Mouse (Mus musculus): ENCODE measurements around the gene Myh15. TPM values are rescaled to one million over a fixed set of nuclear protein-coding genes. Genes with fewer than 3 reads are reported as not detected.
A peak's percentile ranks its signal among the peaks of the same experiment; 100 is the strongest.

The Myh15 gene
- total RNA-seq (2017) = not detected in 2 replicates

DNA sequence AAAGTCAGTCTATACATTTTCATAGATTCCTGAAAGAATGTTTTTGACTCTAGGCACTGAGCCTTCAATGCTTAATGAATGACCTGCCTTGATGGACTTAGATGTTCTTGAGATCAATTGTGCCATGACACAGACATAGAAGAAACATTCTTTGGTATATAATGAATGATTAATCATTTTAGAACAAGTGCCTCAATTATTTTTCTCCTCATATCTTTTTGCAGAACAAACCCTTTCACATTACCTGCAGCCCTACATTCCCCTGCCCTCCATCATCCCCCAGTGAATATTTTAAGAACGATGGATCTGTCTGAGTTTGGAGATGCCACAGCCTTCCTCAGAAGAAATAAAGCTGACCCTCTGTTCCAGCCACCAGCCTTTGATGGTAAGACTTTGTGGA is at the start of gene Myh15:
TSS of gene Myh15 (plus strand) at position 301 of the 400 bp plus-strand sequence.
- ATAC-seq (ENCODE audit: extremely low read depth, insufficient number of reproducible peaks, low FRiP score, poor library complexity, severe bottlenecking) = no peak

DNA sequence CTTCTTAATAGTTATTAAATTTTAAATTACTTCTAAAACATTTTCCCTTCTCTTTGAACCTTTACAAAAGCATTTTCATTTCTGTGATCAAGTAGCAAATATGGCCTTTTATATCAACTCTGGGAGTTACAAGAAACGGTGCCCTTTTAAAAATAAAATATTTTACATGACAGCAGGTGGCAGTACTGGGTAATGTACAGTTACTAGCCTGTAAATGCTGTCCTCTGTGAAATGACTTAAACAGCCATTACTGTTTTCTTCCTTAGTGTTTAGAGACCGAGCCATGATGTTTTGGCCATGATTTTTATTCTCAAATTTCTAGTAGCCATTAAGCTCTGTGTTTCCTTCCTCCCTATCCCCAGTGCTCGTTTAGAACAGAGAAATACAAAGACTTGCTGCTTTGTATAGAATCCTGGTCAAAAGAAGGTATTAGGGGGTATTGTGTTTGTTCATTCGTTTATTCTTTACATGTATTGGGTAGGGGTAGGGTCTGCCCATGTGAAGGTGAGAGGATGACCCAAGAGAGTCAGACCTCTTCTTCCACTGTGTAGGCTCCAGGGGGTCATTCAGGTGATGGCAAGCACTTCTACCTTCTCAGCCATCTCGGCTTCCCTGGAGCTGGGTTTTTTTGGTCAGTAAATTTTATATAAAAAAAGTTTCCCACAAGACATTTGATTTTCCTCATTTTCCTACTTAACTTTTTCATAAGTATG is 40.5 kb upstream of the Myh15 start:
- ATAC-seq (ENCODE audit: extremely low read depth, insufficient number of reproducible peaks, low FRiP score, poor library complexity, severe bottlenecking) = no peak

DNA sequence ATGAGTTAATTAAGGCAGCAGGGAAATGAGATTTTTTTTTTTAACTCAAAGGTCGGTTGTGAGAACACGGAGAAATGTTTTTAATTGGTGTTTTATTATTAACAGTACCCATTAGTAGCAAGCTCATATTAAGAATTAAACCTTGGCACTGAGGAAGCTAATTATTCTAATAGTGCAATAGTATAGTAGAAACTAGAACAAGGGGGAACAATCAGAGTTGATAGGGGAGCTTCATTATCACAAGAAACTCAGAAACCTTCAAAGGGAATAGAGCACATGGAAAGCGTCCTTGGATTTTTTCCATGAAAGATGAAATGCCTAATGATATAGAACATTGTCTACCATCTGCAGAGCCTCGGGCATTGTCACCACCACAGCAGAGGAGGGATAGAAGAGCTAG is 21.4 kb upstream of the Myh15 start:
- no peak for ATAC-seq (ENCODE audit: extremely low read depth, insufficient number of reproducible peaks, low FRiP score, poor library complexity, severe bottlenecking)

DNA sequence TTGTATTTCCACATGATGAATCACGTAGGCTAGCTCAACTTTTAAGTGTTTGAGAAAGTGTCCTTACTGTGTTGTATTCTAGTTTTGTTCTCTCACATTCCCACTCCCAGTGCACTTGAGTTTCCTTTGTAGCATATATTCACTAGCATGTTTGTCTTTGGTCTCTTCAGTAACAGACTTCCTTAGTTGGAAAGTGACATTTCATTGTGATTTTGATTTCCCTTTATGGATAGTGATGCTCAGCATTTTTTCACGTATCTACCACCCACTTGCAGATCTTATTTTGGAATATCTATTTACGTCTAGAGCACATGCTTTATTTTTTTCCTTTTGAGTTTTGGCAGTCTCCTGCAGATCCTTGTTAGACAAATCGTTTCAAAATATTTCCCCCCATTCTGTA is 19.5 kb upstream of the Myh15 start:
- ATAC-seq (ENCODE audit: extremely low read depth, insufficient number of reproducible peaks, low FRiP score, poor library complexity, severe bottlenecking) = no peak

DNA sequence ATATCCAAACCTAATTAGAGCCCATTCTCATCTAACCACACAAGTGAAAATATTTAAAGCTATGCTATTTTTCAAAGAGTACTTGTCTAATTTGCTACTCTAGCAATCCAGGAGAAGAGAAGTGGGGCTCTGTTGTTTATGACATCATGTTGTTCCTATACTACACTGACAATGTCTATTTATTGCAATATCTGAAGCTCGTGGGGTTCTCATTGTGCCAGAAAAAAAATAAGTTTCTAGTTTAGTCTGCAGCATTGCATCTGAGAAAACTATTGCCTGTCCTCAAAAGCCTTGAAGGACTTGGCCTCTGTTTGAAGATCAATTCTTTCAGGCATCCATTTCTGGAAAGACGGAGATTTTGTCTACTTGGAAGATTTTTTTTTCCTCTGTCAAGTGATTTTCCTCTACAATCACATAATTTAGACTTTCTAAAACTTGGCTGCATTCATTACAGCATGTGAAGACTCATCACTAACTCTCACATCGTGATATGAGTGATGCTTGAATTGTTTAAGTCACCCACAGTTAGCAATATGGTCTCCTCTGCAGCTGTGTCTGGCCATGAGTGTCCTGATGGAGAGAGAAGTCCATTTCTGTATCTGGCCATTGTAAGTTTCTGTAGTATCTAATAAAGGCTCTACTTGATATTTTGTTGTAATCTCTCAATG is 16.6 kb upstream of the Myh15 start:
- ATAC-seq (ENCODE audit: extremely low read depth, insufficient number of reproducible peaks, low FRiP score, poor library complexity, severe bottlenecking) = no peak

DNA sequence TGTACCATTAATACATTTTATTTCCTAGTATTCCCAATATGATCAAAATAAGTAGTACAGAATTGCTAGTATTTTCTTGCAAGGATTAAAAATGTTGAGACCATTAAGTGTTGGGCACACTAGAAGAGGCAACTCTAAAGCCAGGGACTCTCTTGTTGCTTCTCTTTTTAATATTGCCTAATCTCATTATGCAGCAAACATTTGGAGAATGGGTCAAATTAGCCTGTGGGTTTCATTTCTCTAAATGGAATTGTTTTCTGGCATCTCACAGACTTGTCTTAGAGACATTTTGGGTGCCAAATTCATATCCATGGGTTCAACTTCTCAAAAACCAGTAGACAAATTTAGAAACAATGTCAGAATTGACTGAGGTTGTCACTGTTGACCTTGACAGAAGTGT is 8.1 kb upstream of the Myh15 start:
- ATAC-seq (ENCODE audit: extremely low read depth, insufficient number of reproducible peaks, low FRiP score, poor library complexity, severe bottlenecking) = no peak

DNA sequence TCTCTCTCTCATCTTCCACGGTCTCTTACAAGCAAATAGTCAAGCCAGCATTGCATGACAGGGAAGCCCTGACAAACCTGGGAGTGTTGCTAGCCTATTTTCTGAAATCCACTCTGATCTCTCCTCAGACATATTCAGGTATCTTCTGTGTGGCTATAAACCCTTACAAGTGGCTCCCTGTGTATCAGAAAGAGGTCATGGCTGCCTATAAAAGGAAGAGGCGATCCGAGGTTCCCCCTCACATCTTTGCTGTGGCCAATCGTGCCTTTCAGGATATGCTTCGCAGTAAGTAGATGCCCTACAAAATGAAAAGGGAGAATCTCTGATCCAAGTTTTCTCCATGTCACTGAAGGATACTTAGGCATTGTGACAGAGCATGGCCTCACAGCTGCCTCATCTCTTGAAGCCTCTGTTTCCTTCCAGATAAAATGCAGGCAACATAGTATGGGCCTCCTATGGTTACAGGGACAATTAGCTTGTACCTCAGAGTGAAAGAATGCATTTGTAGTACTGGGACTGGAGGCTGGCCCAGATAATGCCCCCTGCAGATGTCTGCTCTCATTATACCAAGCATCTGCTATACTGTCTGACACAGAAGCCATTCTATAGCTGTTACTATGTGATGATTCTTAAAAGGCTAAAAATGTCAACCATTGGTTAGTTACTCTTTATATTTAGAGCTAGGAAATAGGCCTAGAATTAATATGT is 12.1 kb downstream of the Myh15 start:
- ATAC-seq (ENCODE audit: extremely low read depth, insufficient number of reproducible peaks, low FRiP score, poor library complexity, severe bottlenecking) = no peak

DNA sequence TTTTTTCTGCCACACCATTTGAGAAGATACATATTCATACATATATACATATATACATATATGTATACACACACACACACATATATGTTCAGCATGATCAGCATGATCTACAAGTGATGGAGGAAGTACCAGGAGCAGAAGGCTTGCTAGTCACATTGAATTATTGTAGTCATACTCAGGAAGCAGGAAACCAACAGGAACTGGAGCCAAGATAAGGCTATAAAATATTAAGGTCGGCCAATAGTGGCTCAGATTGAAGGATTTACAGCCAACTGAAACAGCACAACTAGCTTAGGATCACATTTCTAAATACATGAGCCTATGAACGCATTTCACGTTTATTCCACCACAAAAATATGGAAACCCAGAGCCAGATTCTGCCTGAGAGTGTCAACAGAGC is 14.0 kb downstream of the Myh15 start:
- ATAC-seq (ENCODE audit: extremely low read depth, insufficient number of reproducible peaks, low FRiP score, poor library complexity, severe bottlenecking) = no peak

DNA sequence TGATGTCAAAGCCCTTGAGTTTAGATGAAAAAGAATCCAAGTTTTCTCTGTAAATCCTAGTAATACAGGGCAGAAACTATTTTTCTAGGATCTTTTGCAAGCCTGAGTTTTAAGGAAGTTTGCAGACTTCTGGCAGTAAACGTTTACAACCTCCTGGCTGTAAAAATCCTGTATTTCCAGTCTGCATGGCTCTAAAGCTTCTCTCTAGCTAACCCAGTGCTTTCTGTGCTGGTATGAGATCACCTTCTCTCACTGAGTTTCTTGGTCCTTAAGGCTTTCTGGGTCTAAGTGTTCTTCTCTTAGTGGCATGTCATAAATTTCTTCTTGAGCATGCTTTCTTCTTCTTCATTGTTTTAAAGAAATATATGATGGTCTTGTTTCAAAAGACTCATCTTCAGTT is 70.7 kb downstream of the Myh15 start:
- ATAC-seq (ENCODE audit: extremely low read depth, insufficient number of reproducible peaks, low FRiP score, poor library complexity, severe bottlenecking) = no peak

DNA sequence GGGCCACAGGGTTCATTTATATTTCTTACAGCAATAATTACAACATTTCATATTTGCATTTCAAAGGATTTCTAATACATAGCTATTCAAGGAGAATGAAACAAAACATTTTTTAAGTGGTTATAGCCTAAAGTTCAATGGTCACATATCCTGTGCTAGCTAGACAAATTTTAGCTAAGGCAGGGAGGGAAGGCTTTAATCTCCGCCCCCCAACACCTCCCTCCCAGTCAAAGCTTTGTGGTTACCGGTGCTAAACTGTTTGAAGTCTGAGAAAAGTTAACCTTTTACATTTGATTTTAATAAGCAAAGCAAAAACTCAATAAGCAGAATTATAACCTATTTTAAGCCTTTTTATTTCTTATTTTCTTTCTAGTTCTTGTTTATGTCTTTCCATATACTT is 98.9 kb downstream of the Myh15 start:
- no peak for ATAC-seq (ENCODE audit: extremely low read depth, insufficient number of reproducible peaks, low FRiP score, poor library complexity, severe bottlenecking)

DNA sequence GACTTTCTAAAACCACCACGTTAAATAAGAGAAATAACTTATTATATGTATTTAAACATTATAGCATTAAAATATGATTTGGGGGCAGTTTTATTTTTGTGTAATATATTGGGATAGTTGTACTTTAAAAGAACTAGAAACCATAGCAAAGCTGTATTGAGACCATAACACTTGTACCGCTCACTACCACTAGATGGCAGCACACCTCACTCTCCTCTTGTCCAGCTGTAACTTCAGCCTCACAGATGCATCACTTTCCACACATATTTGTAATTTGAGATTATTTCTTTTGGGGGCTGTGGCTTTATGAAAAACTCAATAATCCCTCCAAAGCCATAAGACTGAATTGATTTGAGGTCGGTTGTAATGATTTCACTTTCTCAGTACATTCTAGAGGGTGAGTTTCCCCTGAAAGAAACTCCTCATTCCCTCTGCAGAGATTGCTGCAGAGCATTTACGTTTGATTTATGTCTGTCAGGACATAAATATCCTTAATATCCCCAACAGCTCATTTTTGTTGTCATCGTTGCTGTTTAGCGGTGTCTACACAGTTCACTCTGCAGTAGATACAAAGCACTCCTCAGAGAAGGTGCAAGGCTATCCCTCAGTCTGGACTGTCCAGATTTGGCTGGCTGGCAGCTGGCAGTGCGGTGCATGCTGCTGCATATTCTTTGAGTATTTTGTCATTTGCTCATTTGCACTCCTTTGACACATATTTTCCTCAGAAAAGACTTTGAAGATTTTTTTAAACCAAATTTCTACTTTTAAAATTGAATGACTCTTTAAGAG is 107.3 kb downstream of the Myh15 start:
- peak; percentile 58; the same call in 1 of the 2 replicates for ATAC-seq (ENCODE audit: extremely low read depth, insufficient number of reproducible peaks, low FRiP score, poor library complexity, severe bottlenecking)

DNA sequence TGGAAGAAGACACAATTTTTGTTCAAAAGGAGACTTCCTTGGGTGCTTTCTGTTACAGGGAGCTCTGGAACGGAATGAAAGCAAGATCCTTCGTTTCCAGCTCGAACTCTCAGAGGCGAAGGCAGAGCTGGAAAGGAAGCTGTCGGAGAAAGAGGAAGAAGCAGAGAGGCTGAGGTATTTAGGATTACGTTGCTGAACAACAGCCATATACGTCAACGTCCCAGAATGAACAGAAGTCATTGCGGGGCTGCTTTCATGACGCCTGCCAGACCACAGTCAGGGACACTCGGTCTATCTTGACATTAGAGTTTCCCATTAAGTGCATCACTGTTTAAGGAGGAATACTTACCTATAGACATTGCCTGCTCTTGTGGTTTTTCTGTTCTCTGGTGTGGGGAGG is 108.4 kb downstream of the Myh15 start:
- ATAC-seq (ENCODE audit: extremely low read depth, insufficient number of reproducible peaks, low FRiP score, poor library complexity, severe bottlenecking) = no peak

DNA sequence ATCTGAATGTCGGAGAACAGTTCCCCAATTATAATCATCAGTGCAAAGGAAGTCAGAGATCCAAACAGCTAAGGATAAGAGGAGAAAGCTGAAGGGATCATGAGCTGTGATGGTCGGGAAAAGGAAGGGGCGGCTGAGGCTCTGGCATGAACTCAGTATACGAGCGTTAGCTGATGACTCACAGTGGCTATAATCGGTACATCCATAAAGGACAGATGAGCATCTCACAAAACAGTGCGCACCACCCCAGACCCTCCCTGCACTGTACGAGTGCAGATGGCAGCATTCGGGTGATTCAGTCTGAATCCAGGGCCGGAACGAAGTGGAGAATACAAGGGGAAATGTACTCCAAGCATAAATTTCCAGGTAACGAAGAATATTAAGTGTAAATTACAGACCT is 110.0 kb downstream of the Myh15 start:
- ATAC-seq (ENCODE audit: extremely low read depth, insufficient number of reproducible peaks, low FRiP score, poor library complexity, severe bottlenecking) = no peak

DNA sequence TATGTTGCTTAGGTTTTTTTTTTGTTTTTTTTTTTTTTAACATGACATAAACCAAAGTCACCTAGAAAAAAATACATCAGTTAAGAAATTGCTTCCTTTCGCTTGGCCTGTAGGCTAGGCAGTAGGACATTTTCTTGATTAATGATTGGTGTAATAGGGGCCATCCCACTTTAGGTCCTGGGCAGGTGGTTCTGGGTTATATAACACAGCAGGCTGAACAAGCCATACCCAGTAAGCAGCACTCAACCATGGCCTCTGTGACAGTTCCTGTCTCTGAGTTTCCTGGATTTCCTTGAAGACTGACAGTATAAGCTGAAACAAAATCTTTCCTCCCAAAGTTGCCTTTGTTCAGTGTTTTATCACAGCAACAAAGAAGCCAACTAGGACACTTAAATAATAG is 117.8 kb downstream of the Myh15 start:
- no peak for ATAC-seq (ENCODE audit: extremely low read depth, insufficient number of reproducible peaks, low FRiP score, poor library complexity, severe bottlenecking)

DNA sequence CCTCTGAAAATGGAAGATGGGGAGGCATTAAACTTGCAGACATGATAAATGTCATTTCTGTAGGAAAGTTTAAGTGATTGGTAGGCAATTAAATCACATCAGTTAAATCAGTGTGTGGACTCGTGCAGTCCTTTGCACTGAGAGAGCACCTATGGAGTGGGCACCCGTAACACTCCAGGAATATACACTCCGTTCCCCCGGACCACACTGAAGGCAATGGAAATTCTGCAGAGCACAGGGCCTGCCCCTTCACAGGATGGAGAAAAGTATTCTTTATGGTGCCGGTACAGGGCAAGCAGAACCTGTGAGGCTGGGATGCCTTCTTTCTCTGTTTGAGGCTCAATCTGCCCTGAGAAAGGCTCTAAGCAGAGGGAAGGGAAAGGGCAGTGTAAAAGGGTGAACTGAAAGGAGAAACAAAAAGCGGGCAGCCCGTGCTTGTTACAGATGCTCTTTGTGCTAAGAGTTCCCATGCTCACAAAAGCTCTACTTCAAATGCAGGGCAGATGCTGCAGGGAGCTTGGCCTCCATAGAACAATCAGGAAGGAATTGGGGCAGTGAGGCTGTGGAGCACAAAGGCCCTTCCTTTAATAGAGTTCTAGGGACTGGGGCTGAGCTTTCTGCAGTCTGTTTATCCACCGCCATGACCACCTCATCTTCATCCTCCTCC is 118.6 kb downstream of the Myh15 start:
- no peak for ATAC-seq (ENCODE audit: extremely low read depth, insufficient number of reproducible peaks, low FRiP score, poor library complexity, severe bottlenecking)

DNA sequence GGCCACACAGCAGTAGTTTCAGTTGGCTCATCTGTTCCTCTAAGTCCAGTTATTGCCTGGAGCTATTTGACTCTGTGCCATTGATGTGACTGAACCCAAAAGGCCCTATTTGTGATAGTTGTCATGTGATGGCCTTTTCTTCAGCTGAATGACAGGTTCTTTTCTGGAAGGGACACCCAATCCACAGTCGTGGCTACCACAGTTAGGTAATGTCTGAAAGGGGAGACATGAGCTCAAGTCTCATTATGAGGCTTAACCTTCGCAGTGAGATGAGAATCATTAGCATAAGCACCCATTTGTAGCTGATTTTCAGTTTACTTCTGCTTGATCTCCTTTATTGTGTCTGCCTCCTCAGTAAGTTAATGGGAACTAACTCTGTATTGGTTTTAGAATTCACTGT is 136.2 kb downstream of the Myh15 start:
- no peak for ATAC-seq (ENCODE audit: extremely low read depth, insufficient number of reproducible peaks, low FRiP score, poor library complexity, severe bottlenecking)

DNA sequence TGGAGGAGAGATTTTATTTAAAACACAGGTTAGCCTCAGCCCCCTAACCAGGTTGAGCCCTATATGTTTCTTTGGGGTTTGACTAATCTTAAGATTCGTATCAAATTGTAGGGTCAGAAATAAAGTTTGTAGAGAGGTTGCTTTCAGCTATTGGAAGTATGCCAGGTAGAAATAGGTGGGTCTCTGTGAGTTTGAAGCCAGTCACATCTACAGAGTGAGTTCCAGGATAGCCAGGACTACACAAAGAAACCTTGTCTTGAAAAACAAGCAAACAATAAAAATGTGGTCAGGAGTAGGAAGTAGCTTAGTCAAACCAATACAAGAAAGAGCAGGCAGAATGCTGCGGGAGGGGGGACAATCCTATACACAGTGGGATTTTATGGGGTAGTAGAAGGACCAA is 136.7 kb downstream of the Myh15 start:
- no peak for ATAC-seq (ENCODE audit: extremely low read depth, insufficient number of reproducible peaks, low FRiP score, poor library complexity, severe bottlenecking)

DNA sequence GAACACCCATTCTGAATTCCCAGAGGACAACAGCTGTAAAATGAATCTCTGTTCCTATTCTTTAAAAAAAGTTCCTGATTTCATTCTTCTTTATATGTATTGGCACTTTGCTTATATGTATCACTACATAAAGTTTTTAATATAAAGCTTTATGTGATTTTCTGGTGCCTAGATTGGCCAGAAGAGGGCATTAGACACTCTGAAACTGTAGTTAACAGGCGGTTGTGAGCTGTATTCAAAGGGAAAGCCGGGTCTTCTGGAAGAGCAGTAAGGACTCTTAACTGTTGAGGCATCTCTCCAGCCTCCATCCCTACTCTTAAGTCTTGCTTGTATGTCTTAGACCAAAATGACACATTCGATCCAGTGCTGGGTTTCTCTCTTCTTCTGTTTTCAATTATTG is 139.0 kb downstream of the Myh15 start:
- ATAC-seq (ENCODE audit: extremely low read depth, insufficient number of reproducible peaks, low FRiP score, poor library complexity, severe bottlenecking) = no peak

DNA sequence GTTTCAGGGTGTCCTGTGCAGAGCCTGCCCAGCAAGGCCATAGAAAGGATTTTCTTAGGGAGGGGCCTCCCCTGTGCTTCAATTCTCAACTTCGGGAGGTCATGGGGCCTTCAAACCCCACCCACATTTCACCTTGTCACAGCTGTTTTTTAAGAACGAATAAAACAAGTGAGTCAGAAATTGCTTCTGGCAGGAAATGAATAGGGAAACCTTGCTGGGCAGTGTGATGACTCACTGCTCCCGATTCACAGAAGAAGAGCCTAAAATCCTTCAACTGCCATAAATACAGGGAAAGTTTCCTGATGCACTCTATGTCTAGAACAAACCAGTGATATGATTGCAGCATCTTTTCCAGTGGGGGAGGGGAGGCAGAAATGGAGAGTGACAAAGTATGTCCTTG is 140.7 kb downstream of the Myh15 start:
- no peak for ATAC-seq (ENCODE audit: extremely low read depth, insufficient number of reproducible peaks, low FRiP score, poor library complexity, severe bottlenecking)
